In the genomic region with DNA sequence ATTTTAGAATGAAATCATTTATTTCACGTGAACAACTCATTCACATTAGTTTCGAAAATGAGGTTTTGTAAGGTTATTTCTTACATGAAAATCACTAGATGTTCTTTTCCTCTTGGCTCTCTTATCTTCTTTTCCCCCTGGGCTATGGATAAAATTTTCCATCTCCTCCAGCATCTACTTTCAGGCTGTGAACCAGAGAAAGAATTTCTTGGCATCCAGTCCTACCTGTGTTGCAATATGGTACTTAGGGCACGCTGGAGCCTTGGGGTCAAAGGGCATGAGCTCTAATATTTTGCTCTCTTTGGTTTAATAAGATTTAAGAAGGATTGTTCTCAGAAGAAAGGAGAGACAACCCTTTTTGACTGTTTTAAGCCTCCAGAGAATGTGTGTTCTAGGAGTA, we compare ENCODE assay signal across 12 mouse cellular contexts.
DNase-seq lines count a peak whose midpoint lies in the region; ATAC-seq and TF ChIP-seq lines count a peak whose summit lies in the region.
"Had no signal": no experiment of that assay in that cellular context is flagged by ENCODE, and none has a peak within 500 bp of the region (broad histone marks: within the 10 kb centered on the region; RNA-seq: fewer than 3 reads in every experiment).

No protein-coding gene starts in this region.

- H3K9me3 ChIP-seq in kidney, embryonic 15.5 days (replicated peaks), result no peaks in the 10 kb centered on the region
- H3K9me3 ChIP-seq in lung, postnatal 0 days (ENCODE audit: low read length), result no peaks in the 10 kb centered on the region
- H3K9me3 ChIP-seq: forebrain, embryonic 15.5 days had no signal

- no peak overlapping the region for H3K27ac ChIP-seq in kidney, embryonic 15.5 days
- H3K27ac ChIP-seq in lung, postnatal 0 days (ENCODE audit: low read length), result no peak overlapping the region
- H3K27ac ChIP-seq: forebrain, embryonic 15.5 days had no signal

- H3K4me2 ChIP-seq in kidney, embryonic 15.5 days, result no peak overlapping the region
- H3K4me2 ChIP-seq in lung, postnatal 0 days (replicated peaks; ENCODE audit: low read depth, low read length), result no peak overlapping the region
- H3K4me2 ChIP-seq: forebrain, embryonic 15.5 days had no signal

- 83% methylated on average over 3 of the region's 3 CpGs for WGBS in kidney, embryonic 15.5 days
- WGBS in lung, postnatal 0 days, result 53% methylated on average over 3 of the region's 3 CpGs

- peak; percentile 29 for DNase-seq in adrenal gland, adult 2 months
- DNase-seq in adrenal gland, postnatal 25 days, result no peak
- peak; percentile 33 for DNase-seq in kidney, adult 18-20 months
- DNase-seq in NIH3T3 (ENCODE audit: low read depth), result peak; percentile 54
- peak; percentile 50 for DNase-seq in lung, postnatal 0 days (ENCODE audit: low spot score)
- no peak for DNase-seq in ovary, adult 18-20 months (ENCODE audit: low spot score)
- no peak for DNase-seq in cerebellum, adult 9-11 months
- DNase-seq: cerebellum, adult 9-10 months; midbrain, embryonic 14.5 days; thymus, postnatal 25 days had no signal

- peak; percentile 53; the same call in 1 of the 2 replicates for TF ChIP-seq EP300 in lung, postnatal 0 days (IDR thresholded peaks at IDR 0.05)

- no peak for ATAC-seq in kidney, embryonic 15.5 days (replicated peaks; ENCODE audit: low FRiP score)
- no peak for ATAC-seq in lung, postnatal 0 days
- ATAC-seq: forebrain, embryonic 15.5 days had no signal

- H3K4me1 ChIP-seq in kidney, embryonic 15.5 days, result no peaks in the 10 kb centered on the region
- peaks cover 3% of the 10 kb centered on the region; the same call in 1 of the 2 replicates for H3K4me1 ChIP-seq in lung, postnatal 0 days (ENCODE audit: insufficient read depth, low read depth, low read length)
- H3K4me1 ChIP-seq: forebrain, embryonic 15.5 days had no signal

- H3K4me3 ChIP-seq in kidney, embryonic 15.5 days (replicated peaks), result no peak overlapping the region
- no peak overlapping the region for H3K4me3 ChIP-seq in lung, postnatal 0 days (ENCODE audit: low read depth, low read length)
- H3K4me3 ChIP-seq: forebrain, embryonic 15.5 days had no signal

- H3K36me3 ChIP-seq in kidney, embryonic 15.5 days, result no peaks in the 10 kb centered on the region
- no peaks in the 10 kb centered on the region for H3K36me3 ChIP-seq in lung, postnatal 0 days (ENCODE audit: insufficient read depth, low read length)
- H3K36me3 ChIP-seq: forebrain, embryonic 15.5 days had no signal

- H3K9ac ChIP-seq in kidney, embryonic 15.5 days, result no peak overlapping the region
- H3K9ac ChIP-seq in lung, postnatal 0 days (replicated peaks; ENCODE audit: low read depth), result no peak overlapping the region
- H3K9ac ChIP-seq: forebrain, embryonic 15.5 days had no signal

- no peak for TF ChIP-seq CTCF in lung, postnatal 0 days (IDR thresholded peaks at IDR 0.05)

- no peaks in the 10 kb centered on the region for H3K27me3 ChIP-seq in kidney, embryonic 15.5 days
- H3K27me3 ChIP-seq in lung, postnatal 0 days (replicated peaks; ENCODE audit: insufficient read depth, low read length), result no peaks in the 10 kb centered on the region
- H3K27me3 ChIP-seq: forebrain, embryonic 15.5 days had no signal

Comparison
In these comparisons a context has a peak if more than half of its experiments do, and no peak if none do; other contexts are left out.
1. DNase-seq: peak in adrenal gland, adult 2 months (single experiment), kidney, adult 18-20 months (single experiment), NIH3T3 (single experiment) and lung, postnatal 0 days (single experiment); none in adrenal gland, postnatal 25 days (single experiment), ovary, adult 18-20 months (single experiment) and cerebellum, adult 9-11 months (single experiment).